Mouse (Mus musculus) ES-E14 (cell line): ENCODE results near the gene Gtsf1l.

Experiments
- CHD2 ChIP-seq: IDR thresholded peaks from 2 replicates; pipeline ENCODE4 v1.6.1; 2014; ENCODE audit warnings: mild to moderate bottlenecking, low read depth, low read length, inconsistent platforms
- MAFK ChIP-seq: IDR thresholded peaks from 2 replicates; pipeline ENCODE4 v1.6.1; 2014; ENCODE audit warnings: mild to moderate bottlenecking, low read depth, low read length, inconsistent platforms; ENCODE audit not compliant: insufficient read depth
- ZNF384 ChIP-seq: IDR thresholded peaks from 2 replicates; pipeline ENCODE4 v1.6.1; 2012; ENCODE audit warnings: low read depth, low read length, inconsistent platforms

DNA sequence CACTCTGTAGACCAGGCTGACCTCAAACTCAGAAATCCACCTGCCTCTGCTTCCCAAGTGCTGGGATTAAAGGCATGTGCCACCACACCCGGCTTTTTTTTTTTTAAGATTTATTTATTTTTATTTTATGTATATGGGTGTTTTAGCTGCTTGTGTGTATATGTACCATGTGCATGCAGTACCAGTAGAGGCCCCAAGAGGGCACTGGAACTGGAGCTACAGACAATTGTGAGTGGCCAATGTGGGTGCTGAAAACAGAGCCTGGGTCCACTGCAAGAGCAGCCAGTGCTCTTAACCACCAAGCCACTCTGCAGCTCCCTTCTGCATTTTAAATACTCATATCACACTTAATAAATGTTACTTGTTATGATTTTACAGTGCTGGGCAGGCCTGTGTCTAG is 23.1 kb upstream of the Gtsf1l start:
- no peak for TF ChIP-seq CHD2
- TF ChIP-seq ZNF384 = no peak
- no peak for TF ChIP-seq MAFK
